Mouse (Mus musculus) heart, adult 2 months (tissue): ENCODE measurements around the gene Nav3.

ENCODE experiments used
- CTCF ChIP-seq: fragments of 200-600 bp; IDR thresholded peaks from 2 replicates; pipeline ENCODE4 v1.8.1; 2022; ENCODE audit warnings: antibody characterized with exemption, mild to moderate bottlenecking, moderate library complexity
- EP300 ChIP-seq: fragments of 200-500 bp; IDR thresholded peaks from 2 replicates; pipeline ENCODE4 v1.6.1; 2011; ENCODE audit warnings: low read depth, low read length, control low read depth; ENCODE audit not compliant: insufficient read depth
- POLR2A ChIP-seq: fragments of 200-500 bp; IDR thresholded peaks from 2 replicates; pipeline ENCODE4 v1.6.1; 2011; ENCODE audit warnings: mild to moderate bottlenecking, low read depth, low read length, control low read depth; ENCODE audit not compliant: insufficient read depth

DNA sequence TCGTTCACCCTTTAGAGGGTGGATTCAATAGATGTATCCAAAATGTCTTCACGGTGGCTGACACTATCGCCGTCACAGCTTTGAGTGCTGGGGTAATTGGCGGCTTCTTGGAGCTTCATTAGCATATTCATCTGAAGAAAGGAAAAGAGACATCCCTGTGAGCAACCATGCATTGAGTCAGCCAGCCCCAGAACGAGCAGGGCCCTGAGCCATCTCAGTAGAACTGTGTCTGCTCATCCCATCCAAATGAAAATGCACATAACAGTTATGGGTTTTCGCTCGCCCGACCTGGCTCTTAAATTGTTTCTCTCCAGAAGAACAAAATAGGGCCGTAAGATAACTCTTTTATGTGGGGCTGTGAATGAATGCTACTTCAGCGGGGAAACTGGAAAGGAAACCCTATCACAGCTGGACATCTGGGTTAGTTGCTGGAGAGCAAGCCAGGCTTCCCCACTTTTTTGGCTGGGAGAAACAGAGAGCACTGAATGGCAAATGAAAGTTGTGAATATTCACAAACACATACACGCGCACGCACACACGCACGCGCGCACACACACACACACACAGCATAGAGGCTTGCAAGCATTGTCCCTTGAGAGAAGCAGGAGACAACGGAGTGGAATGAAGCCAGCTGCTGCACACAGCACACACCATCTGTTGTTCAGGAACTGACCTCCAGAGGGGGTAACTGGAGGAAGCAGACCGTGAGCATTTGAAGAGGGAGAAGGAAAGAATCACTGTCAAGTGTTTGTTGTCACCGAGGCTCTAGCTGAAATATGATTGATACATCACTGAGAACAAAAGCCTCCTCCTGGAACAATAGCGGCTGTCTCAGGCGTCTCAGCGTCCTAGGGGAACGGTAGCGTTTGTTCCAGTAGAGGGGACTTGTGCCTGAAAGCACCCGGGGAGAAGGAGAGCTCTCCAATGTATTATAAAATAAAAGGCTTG is 771.6 kb downstream of the Nav3 start:
- no peak for TF ChIP-seq POLR2A
- peak; percentile 60 for TF ChIP-seq CTCF
- TF ChIP-seq EP300: no peak
